Mouse (Mus musculus): ENCODE results near the gene Npvf.
"Not testable (repeated sequence)": the region's sequence is repeated elsewhere in the genome, so short reads cannot be mapped to it uniquely, and the experiment has no call there.

Npvf gene

DNA sequence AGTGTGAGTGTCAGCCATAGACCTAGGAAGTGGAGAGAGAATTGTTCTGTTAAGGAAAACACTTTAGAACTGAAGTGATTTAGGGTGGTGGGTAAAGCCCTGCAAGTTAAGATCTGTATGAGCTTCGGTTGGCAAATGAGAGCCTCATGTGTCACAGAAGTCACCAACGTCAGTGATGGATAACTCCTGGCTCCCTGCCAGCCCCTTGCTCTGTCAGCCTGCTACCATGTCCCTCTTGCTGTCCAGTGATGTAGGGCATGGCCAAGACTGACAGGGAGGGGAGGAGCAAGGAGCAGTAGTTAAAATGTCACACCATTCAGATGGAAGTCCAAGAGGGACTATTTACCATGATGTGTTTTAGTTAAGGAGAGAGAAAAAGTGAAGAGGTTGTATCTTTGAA lies 14.6 kb downstream of the Npvf start:
- DNase-seq = peak; percentile 61 to 63

DNA sequence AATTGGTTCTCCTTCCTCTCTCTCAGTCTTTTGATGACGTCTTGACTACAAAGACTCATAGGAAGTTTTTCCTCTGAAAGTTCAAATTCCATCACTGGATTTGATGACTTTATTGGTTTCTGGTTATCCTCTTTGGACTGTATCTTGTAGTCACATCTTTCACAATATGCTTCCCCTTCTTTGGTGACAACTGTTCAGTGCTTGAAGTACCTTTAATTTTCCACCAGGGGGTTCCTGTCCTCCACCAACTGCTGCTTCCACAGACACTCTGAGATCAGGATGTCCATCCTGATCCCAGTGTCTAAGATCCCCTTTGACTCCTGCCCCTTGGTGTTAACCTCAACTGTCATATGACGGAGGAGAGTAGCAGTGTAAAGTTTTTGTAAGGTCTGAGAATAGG lies 28.1 kb downstream of the Npvf start:
- not testable (repeated sequence) for DNase-seq

DNA sequence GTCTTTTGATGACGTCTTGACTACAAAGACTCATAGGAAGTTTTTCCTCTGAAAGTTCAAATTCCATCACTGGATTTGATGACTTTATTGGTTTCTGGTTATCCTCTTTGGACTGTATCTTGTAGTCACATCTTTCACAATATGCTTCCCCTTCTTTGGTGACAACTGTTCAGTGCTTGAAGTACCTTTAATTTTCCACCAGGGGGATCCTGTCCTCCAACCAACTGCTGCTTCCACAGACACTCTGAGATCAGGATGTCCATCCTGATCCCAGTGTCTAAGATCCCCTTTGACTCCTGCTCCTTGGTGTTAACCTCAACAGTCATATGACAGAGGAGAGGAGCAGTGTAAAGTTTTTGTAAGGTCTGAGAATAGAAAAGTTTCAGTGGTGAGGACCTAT lies 36.0 kb downstream of the Npvf start:
- DNase-seq = not testable (repeated sequence)

DNA sequence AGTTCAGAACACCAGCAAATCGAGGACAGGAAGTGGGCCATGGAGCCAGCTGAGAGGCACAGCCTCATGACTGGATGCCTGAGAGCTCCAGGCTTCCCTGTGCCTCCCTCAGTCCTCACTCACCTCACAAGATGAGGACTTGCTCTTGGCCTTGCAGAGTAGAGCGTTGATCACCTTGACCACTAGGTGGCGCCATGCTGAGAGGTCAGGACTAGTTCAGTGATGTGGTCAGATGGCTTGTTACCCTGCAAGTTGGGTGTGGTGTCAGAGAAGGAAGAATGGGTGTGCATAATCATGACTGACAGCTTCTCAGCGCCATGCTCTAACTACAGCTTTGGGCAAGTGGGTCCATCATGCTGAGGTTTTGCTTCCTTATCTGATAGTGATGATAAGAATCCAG lies 52.6 kb downstream of the Npvf start:
- peak; percentile 52 to 65 for DNase-seq
